Mouse (Mus musculus) olfactory bulb, adult 2 months (tissue): ENCODE results near the gene Fnbp1. TPM values are rescaled to one million over a fixed set of nuclear protein-coding genes. Genes with fewer than 3 reads are reported as not detected.

Source experiments
- H3K27ac ChIP-seq: fragments of 200-500 bp; 2 replicates; pipeline ENCODE4 v1.5.1; 2012; ENCODE audit warnings: low read depth, low read length; ENCODE audit not compliant: insufficient read depth
- H3K4me1 ChIP-seq: fragments of 200-500 bp; 2 replicates; pipeline ENCODE4 v1.6.1; 2012; ENCODE audit warnings: low read length; ENCODE audit not compliant: control insufficient read depth, insufficient read depth
- H3K4me3 ChIP-seq: fragments of 200-500 bp; 2 replicates; pipeline ENCODE4 v1.5.1; 2012; ENCODE audit warnings: mild to moderate bottlenecking, low read depth, low read length, moderate library complexity; ENCODE audit not compliant: insufficient read depth
- CTCF ChIP-seq: fragments of 200-500 bp; IDR thresholded peaks from 2 replicates; pipeline ENCODE4 v1.5.1; 2012; ENCODE audit warnings: low read depth, mild to moderate bottlenecking, low read length, moderate library complexity; ENCODE audit not compliant: insufficient read depth
- POLR2A ChIP-seq: fragments of 200-500 bp; IDR thresholded peaks from 2 replicates; pipeline ENCODE4 v1.6.1; 2012; ENCODE audit warnings: mild to moderate bottlenecking, low read depth, low read length, moderate library complexity; ENCODE audit not compliant: insufficient read depth
- whole genome bisulfite sequencing: fragments of 180-500 bp; shearing (Covaris S2); methylation state at CpG from one replicate; pipeline ENCODE4 v1.1.7; 2018; 5-methylcytosine and 5-hydroxymethylcytosine counted together
- polyA plus RNA-seq: library from polyadenylated mRNA; stranded (reverse); fragments of >200 nt; gene quantifications from 2 replicates; pipeline ENCODE4 v1.2.4, GENCODE M21; 2012; ENCODE audit warnings: low replicate concordance; ENCODE audit not compliant: missing spikeins, insufficient read depth, insufficient read length

Fnbp1 gene
- polyA plus RNA-seq, 1 experiment = 1,096 TPM

DNA sequence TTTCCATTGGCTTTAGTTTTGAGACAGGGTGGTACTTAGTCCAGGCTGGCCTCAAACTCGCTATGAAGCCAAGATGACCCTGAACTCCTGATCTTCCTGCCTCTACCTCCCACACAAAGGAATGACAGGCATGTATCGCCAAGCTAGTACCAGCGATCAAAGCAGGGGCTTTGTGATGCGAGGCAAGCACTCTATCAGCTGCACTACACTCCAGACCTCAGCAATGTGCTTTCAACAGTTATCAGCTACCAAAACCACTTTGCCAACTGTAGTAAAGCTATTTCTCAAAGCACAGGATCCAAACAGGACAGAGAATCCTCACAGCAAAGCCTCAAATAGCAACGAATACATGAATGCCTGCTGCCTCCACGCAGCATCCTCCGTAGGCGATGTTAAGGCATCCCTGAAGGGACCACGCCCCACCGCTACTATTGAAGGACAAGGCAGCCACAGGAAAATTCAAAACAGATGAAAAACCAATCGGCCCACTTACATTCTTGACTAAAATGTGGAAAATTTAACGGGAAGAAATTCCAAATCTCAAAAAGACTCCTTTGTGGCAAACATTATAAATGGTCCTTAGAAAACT is 31.8 kb downstream of the Fnbp1 start:
- Histone ChIP-seq H3K4me3 (no peak overlapping the region), H3K27ac (no peak overlapping the region), H3K4me1 (peaks cover 12% of the 10 kb centered on the region)
- no peak for TF ChIP-seq POLR2A
- no peak for TF ChIP-seq CTCF
- 60% methylated on average over 12 of the region's 12 CpGs for WGBS

DNA sequence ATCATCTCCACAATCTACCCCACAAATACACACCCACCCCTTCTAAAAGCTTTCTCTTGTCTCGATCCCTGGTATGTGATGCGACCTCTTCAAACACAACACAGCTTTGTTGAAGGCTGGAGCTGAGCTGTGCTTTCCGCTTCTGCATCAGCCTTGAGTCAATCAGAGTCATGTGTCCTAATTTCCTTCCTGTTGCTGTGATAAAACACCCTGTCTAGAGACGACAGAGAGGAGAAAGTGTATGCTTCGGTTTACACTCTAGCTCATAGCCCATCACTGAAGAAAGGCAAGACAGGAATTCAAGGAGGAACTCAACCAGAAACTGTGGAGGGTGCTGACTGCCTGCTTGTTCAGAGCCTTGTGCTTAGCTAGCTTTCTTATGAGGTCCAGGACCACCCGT is 33.6 kb downstream of the Fnbp1 start:
- H3K4me1 ChIP-seq = peaks cover 12% of the 10 kb centered on the region
- TF ChIP-seq CTCF (no peak), POLR2A (no peak)
- no peak overlapping the region for H3K4me3 ChIP-seq
- H3K27ac ChIP-seq = no peak overlapping the region
- 72% methylated on average over 6 of the region's 6 CpGs for WGBS

GRCm38 (mm10) chr2:31106621-31107320 is 35.0 kb downstream of the Fnbp1 start:
- Histone ChIP-seq H3K4me3 (no peak overlapping the region), H3K4me1 (peaks cover 12% of the 10 kb centered on the region), H3K27ac (no peak overlapping the region; the same call in 1 of the 2 replicates)
- TF ChIP-seq CTCF (no peak), POLR2A (no peak)
- WGBS = 36% methylated on average over 11 of the region's 11 CpGs

- no peak overlapping the region for H3K27ac ChIP-seq
- H3K4me3 ChIP-seq = no peak overlapping the region
- 92% methylated on average over 3 of the region's 3 CpGs for WGBS
Measured at GRCm38 (mm10) chr2:31106004-31106403, 35.8 kb downstream of the Fnbp1 start.

DNA sequence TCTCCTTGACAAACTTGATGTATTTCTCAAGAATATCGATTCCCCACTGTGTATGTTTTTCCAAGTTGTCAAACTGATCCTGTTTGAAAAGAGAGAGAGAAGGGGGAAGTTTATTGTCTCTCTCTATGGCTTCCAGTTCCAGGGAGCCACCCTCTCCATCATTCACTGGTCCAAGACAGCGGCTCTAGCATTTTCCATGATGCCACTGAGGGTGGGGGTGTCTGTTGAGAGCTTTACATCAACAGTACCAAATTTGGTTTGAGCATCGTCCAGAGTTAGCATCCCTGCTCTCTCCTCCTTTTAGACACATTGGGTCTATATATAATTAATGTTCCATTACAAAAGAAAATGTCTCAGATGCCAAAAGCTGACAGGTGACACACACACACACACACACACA is 36.5 kb downstream of the Fnbp1 start:
- Histone ChIP-seq H3K27ac (no peak overlapping the region), H3K4me3 (no peak overlapping the region), H3K4me1 (peaks cover 14% of the 10 kb centered on the region)
- no peak for TF ChIP-seq POLR2A
- no peak for TF ChIP-seq CTCF
- 57% methylated on average over 3 of the region's 3 CpGs for WGBS

More at GRCm38 (mm10) chr2:31106004-31106403, 35.8 kb downstream of the Fnbp1 start:
- TF ChIP-seq POLR2A = no peak
- TF ChIP-seq CTCF = no peak
- peaks cover 12% of the 10 kb centered on the region for H3K4me1 ChIP-seq

DNA sequence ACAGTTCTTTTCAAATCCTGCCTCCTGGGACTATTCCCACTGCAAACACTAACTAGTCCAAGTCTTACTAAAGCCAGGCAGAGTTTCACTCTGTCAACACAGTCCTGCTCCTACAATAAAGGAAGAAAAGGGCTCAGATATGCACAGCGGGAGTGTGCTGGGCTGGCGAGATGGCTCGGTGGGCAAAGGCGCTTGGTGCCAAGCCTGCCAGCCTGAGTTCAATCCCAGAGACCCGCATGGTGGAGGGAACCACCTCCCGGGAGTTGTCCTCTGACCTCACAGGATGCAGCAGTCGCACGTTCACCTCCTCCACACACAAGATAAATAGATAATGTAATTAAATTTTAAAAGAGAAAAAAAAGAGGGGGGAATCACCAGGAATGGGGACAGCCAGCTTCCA is 38.5 kb downstream of the Fnbp1 start:
- TF ChIP-seq POLR2A (no peak), CTCF (no peak)
- no peak overlapping the region for H3K27ac ChIP-seq
- H3K4me3 ChIP-seq = no peak overlapping the region
- H3K4me1 ChIP-seq = peaks cover 14% of the 10 kb centered on the region
- WGBS = 69% methylated on average over 8 of the region's 8 CpGs

GRCm38 (mm10) chr2:31101285-31101684 is 40.5 kb downstream of the Fnbp1 start:
- H3K4me1 ChIP-seq = peaks cover 7% of the 10 kb centered on the region
- H3K27ac ChIP-seq = no peak overlapping the region
- WGBS = 90% methylated on average over 3 of the region's 3 CpGs
- TF ChIP-seq POLR2A = no peak
- TF ChIP-seq CTCF = no peak
- no peak overlapping the region for H3K4me3 ChIP-seq

GRCm38 (mm10) chr2:31099079-31099478 is 42.7 kb downstream of the Fnbp1 start:
- TF ChIP-seq CTCF (no peak), POLR2A (no peak)
- Histone ChIP-seq H3K4me3 (no peak overlapping the region), H3K27ac (no peak overlapping the region), H3K4me1 (peaks cover 13% of the 10 kb centered on the region)
- 74% methylated on average over 8 of the region's 8 CpGs for WGBS

GRCm38 (mm10) chr2:31098616-31099015 is 43.2 kb downstream of the Fnbp1 start:
- Histone ChIP-seq H3K4me3 (no peak overlapping the region), H3K4me1 (peaks cover 13% of the 10 kb centered on the region), H3K27ac (no peak overlapping the region)
- TF ChIP-seq CTCF (no peak), POLR2A (no peak)
- WGBS = 95% methylated on average over 11 of the region's 11 CpGs
